Mouse (Mus musculus) ES-E14 (cell line): ENCODE measurements at regions not wholly inside any gene's neighbourhood (a gene's known extent, or its start where the extent isn't known, plus 50 kb on each side); places are given as distances from the start of the nearest gene placed in this dataset.
"Not testable (repeated sequence)": the region's sequence is repeated elsewhere in the genome, so short reads cannot be mapped to it uniquely, and the experiment has no call there.

Source experiments
- DNase-seq: peaks from one replicate; pipeline ENCODE4 v3.0.0-alpha.2; 2013; ENCODE audit warnings: low read depth, low spot score
- H3K27ac ChIP-seq: 2 replicates; pipeline ENCODE4 v1.5.1; 2012; ENCODE audit warnings: low read depth, mild to moderate bottlenecking, low read length, moderate library complexity, mixed read lengths; ENCODE audit not compliant: poor library complexity, insufficient read depth, severe bottlenecking
- H3K36me3 ChIP-seq: 2 replicates; pipeline ENCODE4 v1.6.1; 2012; ENCODE audit warnings: mild to moderate bottlenecking, low read length, moderate library complexity, mixed read lengths; ENCODE audit not compliant: control insufficient read depth, poor library complexity, insufficient read depth, severe bottlenecking
- H3K4me1 ChIP-seq, 2 experiments: fragments of 150-350 bp in 1 of 2; sonication (generic) in 1 of 2; 2 replicates each; pipeline ENCODE4 v1.6.1; 2012; ENCODE audit warnings: low read length in 2 of 2, mild to moderate bottlenecking in 1 of 2, mixed read lengths in 1 of 2; ENCODE audit not compliant: control insufficient read depth in 2 of 2, insufficient read depth in 2 of 2, poor library complexity in 1 of 2
- H3K4me3 ChIP-seq, 2 experiments: fragments of 150-350 bp in 1 of 2; sonication (generic) in 1 of 2; 2 replicates each; pipeline ENCODE4 v1.5.1; 2012; ENCODE audit warnings: low read length in 2 of 2, low read depth in 1 of 2, mild to moderate bottlenecking in 1 of 2, mixed read lengths in 1 of 2; ENCODE audit not compliant: insufficient read depth in 1 of 2, poor library complexity in 1 of 2, severe bottlenecking in 1 of 2
- H3K9ac ChIP-seq: 2 replicates; pipeline ENCODE4 v1.6.1; 2012; ENCODE audit warnings: low read depth, mild to moderate bottlenecking, low read length, mixed read lengths; ENCODE audit not compliant: poor library complexity, insufficient read depth, severe bottlenecking
- H3K9me3 ChIP-seq: fragments of 150-350 bp; sonication (generic); 2 replicates; pipeline ENCODE4 v1.6.1; 2012; ENCODE audit warnings: low read depth, mild to moderate bottlenecking, low read length; ENCODE audit not compliant: control insufficient read depth, insufficient read depth
- CHD2 ChIP-seq: IDR thresholded peaks from 2 replicates; pipeline ENCODE4 v1.6.1; 2014; ENCODE audit warnings: mild to moderate bottlenecking, low read depth, low read length, inconsistent platforms
- HCFC1 ChIP-seq: IDR thresholded peaks from 2 replicates; pipeline ENCODE4 v1.6.1; 2012; ENCODE audit warnings: low read length, inconsistent platforms, borderline replicate concordance; ENCODE audit not compliant: insufficient read depth
- MAFK ChIP-seq: IDR thresholded peaks from 2 replicates; pipeline ENCODE4 v1.6.1; 2014; ENCODE audit warnings: mild to moderate bottlenecking, low read depth, low read length, inconsistent platforms; ENCODE audit not compliant: insufficient read depth
- ZC3H11A ChIP-seq: IDR thresholded peaks from 2 replicates; pipeline ENCODE4 v1.6.1; 2012; ENCODE audit warnings: low read depth, mild to moderate bottlenecking, inconsistent platforms, low read length, borderline replicate concordance
- ZNF384 ChIP-seq: IDR thresholded peaks from 2 replicates; pipeline ENCODE4 v1.6.1; 2012; ENCODE audit warnings: low read depth, low read length, inconsistent platforms
- in situ Hi-C, 2 experiments: fragments of 600-800 bp; cut with MboI; formaldehyde crosslinking; loops; one replicate each; pipeline ENCODE4 v1.15.1; 2025; ENCODE audit warnings: low sequenced_read_pairs in 2 of 2, inconsistent platforms in 1 of 2; ENCODE audit not compliant: unreplicated experiment in 2 of 2

DNA sequence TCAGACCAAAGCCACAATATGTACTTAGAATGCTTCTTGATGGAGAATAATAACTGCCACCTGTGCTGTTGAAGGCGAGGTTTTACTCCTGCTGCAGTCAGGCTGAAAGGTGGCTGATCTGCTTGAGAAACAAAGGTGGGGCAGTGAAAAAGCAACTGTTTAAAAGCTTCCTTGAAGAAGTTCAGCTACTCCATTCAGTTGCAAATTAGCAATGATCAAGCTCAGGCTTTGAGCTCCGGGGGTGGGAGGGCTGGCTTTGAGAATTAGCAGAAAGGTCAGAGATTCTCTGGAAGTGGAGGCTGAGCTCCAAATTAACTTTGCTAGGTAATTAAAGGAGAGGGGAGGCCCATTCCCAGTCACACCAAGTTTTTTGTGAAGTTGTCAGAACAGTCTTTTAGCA lies 90.2 kb upstream of the Tns3 start:
- H3K36me3 ChIP-seq, H3K4me1 ChIP-seq, H3K9ac ChIP-seq, H3K4me3 ChIP-seq, in situ Hi-C loops, H3K9me3 ChIP-seq: not testable (repeated sequence)
- peak overlapping the region; percentile 71; the same call in 1 of the 2 replicates for H3K27ac ChIP-seq
- peak; percentile 83 for DNase-seq
- peak; percentile 47; the same call in 1 of the 2 replicates for TF ChIP-seq CHD2

DNA sequence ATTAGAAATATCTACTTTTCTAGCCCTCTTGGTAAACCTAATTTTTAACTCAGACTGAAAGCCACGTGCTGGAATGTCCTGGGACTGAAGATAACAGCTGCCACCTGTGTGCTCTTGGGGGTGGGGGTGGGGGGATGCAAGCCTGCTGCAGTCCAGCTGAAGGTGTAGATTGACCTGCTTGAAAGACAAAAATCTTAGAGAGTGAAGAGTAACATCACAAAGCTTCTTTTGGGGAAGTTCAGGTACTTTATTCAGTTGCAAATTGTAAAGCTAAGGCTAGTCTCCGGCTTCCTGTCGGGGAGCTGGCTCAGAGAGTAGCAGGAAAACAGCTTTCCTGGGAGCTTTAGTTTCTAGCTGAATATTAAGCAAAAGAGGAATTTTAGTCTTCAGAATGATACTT lies 71.4 kb upstream of the Tns3 start:
- H3K4me3 ChIP-seq, DNase-seq, H3K4me1 ChIP-seq, in situ Hi-C loops, H3K27ac ChIP-seq, H3K9ac ChIP-seq, H3K9me3 ChIP-seq, H3K36me3 ChIP-seq: not testable (repeated sequence)

DNA sequence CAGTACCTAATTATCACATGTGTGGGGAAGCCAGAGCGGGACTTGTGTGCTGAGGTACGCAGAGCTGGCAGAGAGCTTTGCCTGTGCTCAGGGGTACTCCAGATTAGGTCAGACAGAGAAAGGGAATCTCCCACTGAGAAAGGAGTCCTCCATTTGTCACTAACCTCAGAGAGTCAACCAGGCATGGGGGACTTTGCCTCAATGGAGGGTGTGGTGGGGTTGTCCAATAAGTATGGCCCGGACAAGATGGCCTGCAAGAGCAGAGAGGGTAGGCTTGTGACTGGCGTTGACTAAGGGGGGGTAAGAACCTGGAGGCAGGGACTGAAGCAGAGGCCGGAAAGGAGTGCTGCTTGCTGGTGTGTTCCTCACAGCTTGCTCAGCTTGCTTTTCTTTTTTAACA lies 62.7 kb upstream of the Tns3 start:
- no peak overlapping the region for H3K4me3 ChIP-seq
- peaks cover 4 to 6% of the 10 kb centered on the region in 2 experiments; a peak in 2 of 4 replicates for H3K4me1 ChIP-seq
- no peak overlapping the region for H3K9ac ChIP-seq
- in situ Hi-C loops, result no loop called here
- DNase-seq, result no peak
- TF ChIP-seq HCFC1 (no peak), ZNF384 (no peak), MAFK (no peak), ZC3H11A (no peak), CHD2 (no peak)
- H3K9me3 ChIP-seq, result no peaks in the 10 kb centered on the region
- H3K27ac ChIP-seq, result no peak overlapping the region
- no peaks in the 10 kb centered on the region for H3K36me3 ChIP-seq

DNA sequence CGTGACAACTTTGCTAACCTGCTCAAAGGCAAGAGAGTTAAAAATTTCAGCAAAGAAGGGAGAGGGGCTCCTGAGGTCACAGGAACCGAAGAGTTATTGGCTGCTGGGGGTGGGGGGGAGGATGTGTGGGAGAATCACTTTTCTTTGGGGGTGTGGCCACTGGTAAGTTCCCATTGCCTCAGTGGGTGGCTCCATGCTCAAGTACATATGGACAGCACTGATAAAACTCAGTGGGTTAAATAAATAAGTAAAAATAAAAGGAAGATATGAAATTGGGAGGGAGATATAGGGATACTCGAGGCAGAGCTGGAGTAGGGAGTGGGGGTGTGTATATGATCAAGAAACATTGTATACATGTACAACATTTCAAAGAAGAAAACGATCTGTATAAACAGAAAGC lies 61.2 kb upstream of the Tns3 start:
- no peaks in the 10 kb centered on the region for H3K36me3 ChIP-seq
- no peak for TF ChIP-seq HCFC1
- no peak for TF ChIP-seq MAFK
- no peak for TF ChIP-seq ZC3H11A
- no peak for TF ChIP-seq ZNF384
- TF ChIP-seq CHD2, result no peak
- H3K27ac ChIP-seq, result no peak overlapping the region
- no peak overlapping the region for H3K9ac ChIP-seq
- H3K9me3 ChIP-seq, result no peaks in the 10 kb centered on the region
- in situ Hi-C loops, result no loop called here
- no peak overlapping the region for H3K4me3 ChIP-seq
- DNase-seq, result no peak
- H3K4me1 ChIP-seq, result peaks cover 4 to 6% of the 10 kb centered on the region in 2 experiments; a peak in 2 of 4 replicates

DNA sequence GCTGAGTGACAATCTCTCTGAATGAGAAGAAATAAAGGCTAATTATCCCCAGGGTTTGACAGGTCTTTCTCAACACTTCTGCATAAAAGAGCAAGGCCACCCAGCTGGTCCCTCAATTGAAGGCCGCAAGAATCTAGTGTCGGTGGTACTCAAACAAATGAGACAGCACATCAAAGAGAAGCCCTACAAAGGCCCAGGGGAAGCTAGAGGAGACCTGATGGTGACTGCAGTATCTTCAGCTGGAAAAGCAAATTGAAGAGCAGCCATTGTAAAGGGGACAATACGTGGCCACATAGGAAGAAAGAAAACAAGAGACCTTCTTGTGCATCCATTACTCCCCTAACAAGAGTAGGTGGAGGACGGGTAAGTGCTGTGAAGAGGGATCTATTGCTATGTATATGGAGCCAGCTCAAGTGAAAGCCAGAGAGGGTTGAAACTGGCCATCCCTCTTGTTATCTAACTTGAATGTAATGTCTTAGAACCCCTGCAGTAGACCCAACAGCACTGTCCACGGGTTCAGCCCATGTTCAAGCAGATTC lies 58.8 kb upstream of the Tns3 start:
- Histone ChIP-seq H3K36me3 (no peaks in the 10 kb centered on the region), H3K9me3 (no peaks in the 10 kb centered on the region), H3K4me1 (peaks cover 5 to 6% of the 10 kb centered on the region in 2 experiments; a peak in 3 of 4 replicates), H3K9ac (no peak overlapping the region), H3K4me3 (no peak overlapping the region), H3K27ac (no peak overlapping the region)
- peak; percentile 73 for DNase-seq
- no peak for TF ChIP-seq CHD2
- TF ChIP-seq ZC3H11A, result no peak
- TF ChIP-seq ZNF384, result no peak
- TF ChIP-seq HCFC1, result no peak
- TF ChIP-seq MAFK, result no peak
- in situ Hi-C loops, result no loop called here
